Mouse (Mus musculus): ENCODE data around the gene Setd2.

Setd2 gene

DNA sequence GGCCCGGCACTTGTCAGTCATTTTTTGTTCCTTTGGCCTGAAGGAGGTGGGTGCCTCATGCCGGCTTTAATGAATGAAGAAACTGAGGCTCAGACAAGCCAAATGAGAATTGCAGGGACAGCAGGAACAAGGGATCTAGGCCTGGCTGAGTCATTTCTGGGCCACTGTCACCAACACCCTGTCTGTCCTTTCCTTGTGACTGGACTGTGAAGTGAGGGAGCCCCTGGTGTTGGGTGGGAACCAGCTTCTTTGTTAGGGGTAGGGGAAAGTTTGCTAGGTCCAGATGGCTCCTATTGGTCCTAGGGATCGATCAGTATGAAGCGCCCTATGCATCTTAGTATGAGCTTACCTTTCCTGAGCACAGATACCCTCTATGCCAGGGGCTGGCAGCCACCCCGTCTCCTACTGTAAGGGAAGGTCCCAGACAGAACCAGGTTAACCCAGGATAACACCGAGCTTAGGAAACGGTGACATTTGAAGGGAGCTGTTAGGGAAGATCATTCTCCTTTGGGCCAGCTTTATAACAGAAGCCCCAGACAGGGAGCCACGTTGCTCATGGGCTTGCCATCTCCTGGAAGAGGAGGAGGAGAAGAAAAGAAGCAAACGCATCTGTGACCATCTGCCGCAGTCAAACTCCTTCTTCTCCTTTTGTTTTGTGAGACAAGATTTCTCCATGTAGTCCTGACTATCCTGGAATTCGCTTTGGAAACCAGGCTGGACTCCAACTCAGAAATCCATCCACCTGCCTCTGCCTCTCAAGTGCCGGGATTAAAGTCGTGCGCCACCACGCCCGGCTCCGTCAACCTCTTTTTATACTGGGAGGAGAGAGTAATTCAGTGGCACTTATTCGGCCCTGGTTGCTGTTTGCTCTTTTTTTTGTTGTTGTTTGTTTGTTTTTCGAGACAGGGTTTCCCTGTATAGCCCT is 122.6 kb downstream of the Setd2 start:
- no peak for DNase-seq

DNA sequence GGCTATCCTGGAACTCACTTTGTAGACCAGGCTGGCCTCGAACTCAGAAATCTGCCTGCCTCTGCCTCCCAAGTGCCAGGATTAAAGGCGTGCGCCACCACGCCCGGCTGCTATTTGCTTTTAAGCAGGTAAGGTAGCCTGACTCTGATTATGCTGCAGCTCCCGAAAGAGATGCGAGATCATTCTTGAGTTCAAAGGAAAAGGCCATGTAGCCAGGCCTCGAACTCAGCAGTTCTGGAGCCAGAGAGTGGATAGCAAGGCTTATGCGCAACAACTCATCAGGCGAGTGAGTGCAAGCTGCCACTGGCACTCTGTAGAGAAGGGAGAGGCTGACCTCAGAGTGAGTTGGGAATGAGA is 123.2 kb downstream of the Setd2 start:
- DNase-seq = no peak

DNA sequence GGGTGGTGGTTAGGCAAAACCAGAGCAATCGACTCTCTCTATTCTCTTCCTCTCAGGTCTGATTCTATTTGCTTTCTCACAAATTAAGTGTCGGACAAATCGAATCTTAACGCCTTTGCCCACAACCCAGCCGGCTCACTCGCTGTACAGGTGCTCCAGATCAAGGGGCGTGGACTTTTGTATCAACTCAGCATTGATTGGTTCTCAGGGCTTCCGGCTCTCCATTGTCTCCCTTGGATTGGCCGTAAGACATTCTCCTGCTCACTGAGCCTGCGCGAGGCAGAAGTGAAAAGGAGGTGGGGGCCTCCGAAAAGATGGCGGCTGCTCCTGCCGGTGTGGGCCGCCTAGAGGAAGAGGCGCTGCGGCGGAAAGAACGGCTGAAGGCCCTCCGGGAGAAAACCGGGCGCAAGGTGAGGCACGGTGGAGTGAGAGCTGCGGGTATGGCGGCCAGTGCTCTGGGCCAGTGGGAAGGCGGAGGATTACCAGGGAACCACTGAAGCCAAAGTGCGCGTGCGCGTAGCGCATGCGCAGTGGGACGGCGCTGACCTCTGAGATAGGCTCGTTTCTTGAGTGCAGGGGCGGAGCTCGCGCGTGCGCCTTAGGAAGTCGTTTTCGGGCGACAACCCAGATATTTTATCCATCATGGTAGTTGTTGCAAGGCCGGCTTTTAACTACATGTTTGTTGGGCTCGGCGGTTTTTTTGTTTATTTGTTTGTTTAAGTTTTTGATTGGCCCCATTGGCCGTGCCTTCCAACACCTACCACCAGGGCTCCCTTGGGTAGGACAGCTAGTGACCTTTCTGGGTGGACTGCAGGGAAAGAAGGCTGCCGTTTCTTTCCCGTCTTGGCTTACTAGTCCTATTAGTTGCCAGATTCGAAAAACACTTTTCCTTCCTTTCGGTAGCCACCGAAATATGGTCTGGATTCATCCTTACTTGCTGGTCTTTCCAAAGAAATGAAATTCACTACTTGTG is 124.1 kb downstream of the Setd2 start, which contains the start of gene Ccdc12:
Gene Ccdc12 (plus strand): TSS at position 255 of the 973 bp plus-strand sequence.
- DNase-seq = peak; percentile 96 to 98

DNA sequence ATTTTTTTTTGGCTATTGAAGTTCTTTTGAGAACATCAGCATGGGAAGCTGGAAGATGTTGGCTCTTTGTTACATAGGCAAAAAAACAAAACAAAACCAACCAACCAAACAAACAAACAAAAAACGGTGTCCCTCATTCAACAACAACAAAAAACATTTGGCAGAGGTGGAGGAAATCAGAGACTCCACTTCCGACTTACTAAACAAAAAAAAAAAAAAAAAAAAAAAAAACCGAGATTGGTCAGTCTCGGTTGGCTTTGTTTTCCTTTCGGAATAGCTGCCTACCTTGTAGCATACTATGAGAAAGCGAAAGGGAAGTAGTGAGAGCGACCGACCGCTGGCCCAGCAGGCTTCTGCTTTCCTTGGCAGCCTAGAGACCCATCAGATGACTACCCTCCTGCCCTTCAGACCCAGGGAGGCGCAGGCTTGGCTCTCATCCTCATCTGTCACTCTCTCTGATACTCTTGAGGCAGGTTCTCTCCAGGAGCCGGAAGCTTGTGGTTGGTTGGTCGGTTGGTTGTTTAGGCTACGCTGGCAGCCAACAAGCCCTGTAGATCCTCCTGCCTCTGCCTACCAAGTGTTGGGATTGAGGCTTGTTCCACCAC is 125.2 kb downstream of the Setd2 start:
- DNase-seq = peak; percentile 81 to 93

DNA sequence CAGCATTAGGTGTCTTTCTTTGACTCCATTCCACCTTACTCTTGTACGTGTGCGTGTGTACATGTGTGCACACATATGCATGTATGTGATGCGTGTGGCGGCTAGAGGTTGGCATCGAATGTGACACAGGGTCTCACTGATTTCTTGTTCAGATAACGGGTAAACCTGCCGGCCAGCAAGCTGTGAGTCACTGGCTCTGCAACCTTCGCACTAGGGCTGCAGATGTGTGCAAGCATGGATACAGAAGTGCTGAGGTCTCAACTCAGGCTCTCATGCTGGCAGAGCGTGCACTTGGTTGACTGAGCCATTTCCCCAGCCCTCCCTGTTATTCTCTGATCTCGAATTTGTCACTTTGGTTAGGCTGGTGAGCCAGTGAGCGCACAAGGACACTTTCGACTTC is 127.1 kb downstream of the Setd2 start:
- DNase-seq = no peak

DNA sequence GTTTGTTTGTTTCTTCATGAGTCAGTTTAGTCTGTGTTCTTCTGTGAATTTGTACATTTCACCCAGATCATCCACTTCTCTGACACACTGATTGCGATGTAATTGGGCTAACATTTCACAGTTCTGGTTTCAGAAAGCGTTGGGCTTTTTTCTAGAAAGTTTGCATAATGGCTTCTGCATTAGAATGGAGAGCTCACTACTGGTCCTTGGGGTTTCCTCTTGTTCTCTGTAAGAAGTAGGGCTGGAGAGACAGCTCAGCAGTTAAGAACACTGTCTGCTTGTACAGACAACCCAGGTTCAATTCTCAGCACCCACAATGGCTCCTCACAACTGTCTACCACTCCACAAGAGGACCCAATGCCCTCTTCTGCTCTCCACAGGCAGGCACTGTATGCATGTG is 127.8 kb downstream of the Setd2 start:
- DNase-seq = no peak

DNA sequence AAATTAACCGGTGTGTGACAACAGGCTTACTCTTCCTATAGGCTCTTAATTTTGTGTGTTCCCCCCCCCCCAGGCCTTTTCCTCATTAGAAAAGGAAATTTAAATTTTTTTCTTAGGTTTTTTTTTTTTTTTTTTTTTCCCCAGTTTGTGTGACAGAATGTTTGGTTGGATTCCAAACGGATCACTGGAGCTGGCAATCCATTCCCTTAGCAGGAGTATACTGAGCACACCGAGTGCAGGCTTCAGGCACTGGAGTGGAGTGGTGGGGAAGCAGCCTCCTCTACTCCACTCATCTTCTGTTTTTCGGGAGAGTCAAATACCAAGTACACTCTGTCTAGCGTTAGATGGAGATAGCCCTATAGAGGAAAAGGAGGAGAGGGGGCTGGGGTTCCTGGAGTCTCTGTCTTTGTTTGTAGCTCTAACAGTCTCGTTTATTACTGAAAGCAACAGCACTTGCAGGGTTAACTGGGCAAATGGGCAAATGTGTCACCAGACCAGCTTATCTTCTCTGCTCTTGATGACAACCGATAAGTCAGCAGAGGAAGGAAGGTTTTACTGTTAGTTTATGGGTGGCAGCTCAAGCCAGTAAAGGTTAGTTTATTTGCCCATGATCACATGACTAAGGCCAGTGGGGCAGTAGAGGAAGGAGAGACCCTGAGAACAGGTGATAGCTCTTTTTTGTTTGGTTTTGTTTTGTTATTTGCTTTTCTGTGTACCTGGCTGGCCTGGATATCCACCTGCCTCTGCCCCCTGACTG is 128.6 kb downstream of the Setd2 start:
- peak in 1 of 2 experiments; percentile 33 for DNase-seq

DNA sequence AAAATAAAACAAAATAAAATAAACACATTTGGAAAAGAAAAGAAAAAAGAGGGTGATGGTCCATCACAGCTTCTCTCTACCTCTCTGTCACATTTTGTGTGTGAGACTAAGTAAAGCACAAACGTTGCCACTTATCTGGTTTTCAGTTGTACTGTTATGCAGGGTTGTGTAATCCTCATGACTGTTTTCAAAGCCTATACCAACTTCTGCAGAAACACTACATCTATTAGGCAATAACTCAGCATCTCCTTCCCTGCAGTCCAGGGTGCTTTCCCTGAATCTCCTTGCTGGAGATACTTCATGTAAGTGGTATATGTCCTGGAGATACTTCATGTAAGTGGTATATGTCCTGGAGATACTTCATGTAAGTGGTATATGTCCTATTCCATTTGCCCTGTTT is 130.4 kb downstream of the Setd2 start:
- DNase-seq = no peak

DNA sequence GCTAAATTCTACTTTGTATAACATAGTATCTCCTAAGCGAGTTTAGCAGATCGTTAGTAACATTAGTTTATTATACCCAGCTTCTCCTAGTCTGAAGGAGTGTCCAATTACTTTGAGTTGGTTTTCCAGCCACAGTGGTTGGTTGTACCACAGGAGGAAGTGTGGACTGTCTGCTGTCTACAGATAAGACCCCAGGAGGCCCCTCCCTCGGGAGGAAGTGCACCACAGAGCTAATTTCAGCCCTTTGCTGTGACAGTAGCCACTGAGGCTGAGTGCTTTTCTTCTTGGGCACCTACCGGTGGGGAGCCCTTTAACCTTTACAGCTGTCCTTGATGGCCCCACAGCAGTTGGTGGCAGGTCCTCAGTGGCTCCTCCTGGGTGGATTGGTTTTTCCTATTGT is 133.5 kb downstream of the Setd2 start:
- peak in 1 of 2 experiments; percentile 70 for DNase-seq

DNA sequence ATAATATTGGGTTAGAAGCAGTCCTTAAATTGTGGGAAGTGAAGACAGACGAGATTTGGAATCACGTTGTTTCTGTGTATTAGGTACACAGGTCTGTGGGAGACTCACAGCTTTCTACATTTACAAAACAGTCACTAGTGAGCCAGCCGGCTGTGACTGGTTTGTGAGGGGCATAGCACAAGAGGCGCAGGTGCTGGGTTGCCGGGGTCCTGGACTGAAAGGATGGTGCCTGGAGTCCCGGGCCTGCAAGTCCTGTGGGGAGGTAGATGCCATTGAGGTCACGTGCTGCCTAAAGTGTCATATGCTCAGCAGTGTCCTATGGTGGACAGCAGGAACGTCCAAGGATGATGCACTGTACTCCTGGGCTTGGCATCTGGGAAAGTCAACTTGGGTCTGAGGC is 134.0 kb downstream of the Setd2 start:
- DNase-seq = peak in 1 of 2 experiments; percentile 49

DNA sequence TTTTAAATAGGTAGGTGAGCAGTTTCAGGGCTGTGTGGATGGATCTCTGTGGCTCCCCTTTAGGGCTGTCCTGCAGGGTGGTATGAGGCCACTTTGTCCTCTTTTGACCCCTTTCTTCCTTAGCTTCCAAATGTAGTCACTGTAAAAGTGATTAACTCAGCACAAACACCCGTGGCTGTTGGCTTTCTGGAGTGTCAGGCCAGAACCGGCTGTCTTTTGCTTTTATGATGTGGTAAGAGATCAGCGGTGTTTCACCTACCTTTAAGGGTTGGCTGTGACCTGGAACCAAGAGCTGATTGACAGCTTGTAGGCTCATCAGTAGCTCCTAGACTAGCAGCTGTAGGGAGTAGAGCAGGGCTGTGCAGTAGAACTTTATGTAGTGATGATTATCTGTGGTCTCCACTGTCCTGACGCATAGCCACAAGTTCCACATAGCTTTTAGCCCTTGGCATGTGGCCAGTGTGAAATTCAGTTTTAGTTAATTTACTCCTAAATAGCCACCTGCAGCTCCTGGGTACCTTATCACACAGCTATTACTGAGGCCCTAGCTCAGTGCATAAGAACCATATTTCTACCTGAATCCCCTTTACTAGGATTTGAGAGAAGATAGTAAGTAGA is 134.9 kb downstream of the Setd2 start:
- peak in 1 of 2 experiments; percentile 68 for DNase-seq
